Mouse (Mus musculus) heart, adult 2 months (tissue): ENCODE measurements around the gene Zp1.

Source experiments
- CTCF ChIP-seq: fragments of 200-600 bp; IDR thresholded peaks from 2 replicates; pipeline ENCODE4 v1.8.1; 2022; ENCODE audit warnings: antibody characterized with exemption, mild to moderate bottlenecking, moderate library complexity
- EP300 ChIP-seq: fragments of 200-500 bp; IDR thresholded peaks from 2 replicates; pipeline ENCODE4 v1.6.1; 2011; ENCODE audit warnings: low read depth, low read length, control low read depth; ENCODE audit not compliant: insufficient read depth
- POLR2A ChIP-seq: fragments of 200-500 bp; IDR thresholded peaks from 2 replicates; pipeline ENCODE4 v1.6.1; 2011; ENCODE audit warnings: mild to moderate bottlenecking, low read depth, low read length, control low read depth; ENCODE audit not compliant: insufficient read depth

DNA sequence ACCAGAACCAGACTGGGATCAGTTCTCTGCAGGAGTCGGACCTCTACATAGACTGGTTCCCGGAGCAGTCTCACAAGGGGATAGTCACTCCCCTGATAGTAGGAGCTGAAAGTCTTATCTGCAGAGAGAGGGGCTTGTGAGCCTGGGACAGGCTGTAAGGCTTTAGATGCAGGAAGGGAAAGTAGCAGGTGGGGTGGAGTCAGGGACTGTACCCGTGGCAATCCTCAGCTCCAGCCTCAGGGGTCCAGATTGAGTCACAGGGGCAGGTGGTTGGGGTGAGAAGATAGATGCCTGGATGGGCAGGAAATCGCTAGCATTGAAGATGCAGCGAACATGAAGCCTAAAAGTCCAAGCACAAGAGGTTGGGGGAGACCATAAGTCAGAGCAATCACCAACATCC is 3.9 kb downstream of the Zp1 start:
- TF ChIP-seq CTCF = no peak
- TF ChIP-seq POLR2A = no peak
- no peak for TF ChIP-seq EP300
